Mouse (Mus musculus) inflammation-experienced regulatory T-cells, adult 6 months (primary cell): Measurements from ENCODE around the gene Otud7b. TPM values are rescaled to one million over a fixed set of nuclear protein-coding genes. Genes with fewer than 3 reads are reported as not detected.
"Not testable (repeated sequence)": the region's sequence is repeated elsewhere in the genome, so short reads cannot be mapped to it uniquely, and the experiment has no call there.

ENCODE experiments used
- ATAC-seq: one replicate; pipeline ENCODE4 v1.8.0; 2017
- polyA plus RNA-seq, 3 experiments: library from polyadenylated mRNA; unstranded; fragments of 100-300 nt; shearing (Covaris generic); gene quantifications; one replicate each; pipeline ENCODE4 v1.2.1; 2017

The Otud7b gene
- polyA plus RNA-seq, 3 experiments from 2014 or later, result 7.4 to 13.1 (median 9.9) TPM

GRCm38 (mm10) chr3:96152611-96153010 lies 48.3 kb downstream of the Otud7b start:
- no peak for ATAC-seq

DNA sequence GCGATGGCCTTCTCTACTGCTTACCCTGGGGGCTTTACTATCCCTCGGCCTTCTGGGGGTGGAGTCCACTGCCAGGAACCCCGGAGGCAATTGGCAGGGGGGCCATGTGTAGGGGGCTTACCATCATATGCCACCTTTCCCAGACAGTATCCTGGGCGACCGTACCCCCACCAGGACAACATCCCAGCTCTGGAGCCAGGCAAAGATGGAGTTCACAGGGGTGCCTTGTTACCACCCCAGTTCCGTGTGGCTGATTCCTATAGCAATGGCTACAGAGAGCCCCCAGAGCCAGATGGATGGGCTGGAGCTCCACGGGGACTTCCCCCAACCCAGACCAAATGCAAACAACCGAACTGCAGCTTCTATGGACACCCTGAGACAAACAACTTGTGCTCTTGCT lies 51.2 kb downstream of the Otud7b start:
- no peak for ATAC-seq

- ATAC-seq, result no peak
These were observed 55.5 kb downstream of the Otud7b start for GRCm38 (mm10) chr3:96159820-96160219.

GRCm38 (mm10) chr3:96160222-96160802 lies 56.0 kb downstream of the Otud7b start:
- peak; percentile 19 for ATAC-seq

DNA sequence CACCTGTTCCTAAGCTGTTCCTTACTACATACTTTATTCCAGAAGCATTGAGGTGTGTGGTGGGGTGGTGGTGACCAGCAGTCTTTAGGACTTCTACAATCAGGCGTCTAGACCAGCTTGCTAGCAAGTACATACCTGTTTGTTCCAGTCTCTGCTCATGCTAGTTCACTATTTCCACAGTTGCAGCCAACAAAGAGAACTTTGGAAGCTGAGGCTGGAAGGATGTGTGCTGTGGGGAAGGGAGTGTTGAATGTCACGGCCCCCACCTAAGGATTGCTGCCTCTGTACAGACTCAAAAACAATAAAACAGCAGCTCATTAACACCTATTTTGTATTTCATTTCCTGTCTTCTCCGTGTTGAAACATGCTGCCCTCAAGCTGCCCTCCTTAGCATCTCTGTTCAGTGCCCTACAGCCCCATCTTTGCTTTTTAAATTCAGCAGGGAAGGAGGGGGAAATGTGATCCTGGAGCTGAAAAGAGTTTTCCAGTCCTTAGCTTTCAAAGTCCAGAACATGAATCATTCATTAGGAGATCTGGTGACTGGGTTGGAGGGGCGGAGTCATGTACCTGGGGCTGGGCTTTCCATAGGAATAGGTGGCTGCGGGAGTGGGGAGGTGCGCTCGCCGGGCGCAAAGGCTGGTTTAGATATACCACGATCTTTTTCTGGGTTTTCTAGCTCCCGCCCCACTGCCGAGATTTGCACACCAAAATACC lies 56.6 kb downstream of the Otud7b start:
- peak; percentile 51 for ATAC-seq

DNA sequence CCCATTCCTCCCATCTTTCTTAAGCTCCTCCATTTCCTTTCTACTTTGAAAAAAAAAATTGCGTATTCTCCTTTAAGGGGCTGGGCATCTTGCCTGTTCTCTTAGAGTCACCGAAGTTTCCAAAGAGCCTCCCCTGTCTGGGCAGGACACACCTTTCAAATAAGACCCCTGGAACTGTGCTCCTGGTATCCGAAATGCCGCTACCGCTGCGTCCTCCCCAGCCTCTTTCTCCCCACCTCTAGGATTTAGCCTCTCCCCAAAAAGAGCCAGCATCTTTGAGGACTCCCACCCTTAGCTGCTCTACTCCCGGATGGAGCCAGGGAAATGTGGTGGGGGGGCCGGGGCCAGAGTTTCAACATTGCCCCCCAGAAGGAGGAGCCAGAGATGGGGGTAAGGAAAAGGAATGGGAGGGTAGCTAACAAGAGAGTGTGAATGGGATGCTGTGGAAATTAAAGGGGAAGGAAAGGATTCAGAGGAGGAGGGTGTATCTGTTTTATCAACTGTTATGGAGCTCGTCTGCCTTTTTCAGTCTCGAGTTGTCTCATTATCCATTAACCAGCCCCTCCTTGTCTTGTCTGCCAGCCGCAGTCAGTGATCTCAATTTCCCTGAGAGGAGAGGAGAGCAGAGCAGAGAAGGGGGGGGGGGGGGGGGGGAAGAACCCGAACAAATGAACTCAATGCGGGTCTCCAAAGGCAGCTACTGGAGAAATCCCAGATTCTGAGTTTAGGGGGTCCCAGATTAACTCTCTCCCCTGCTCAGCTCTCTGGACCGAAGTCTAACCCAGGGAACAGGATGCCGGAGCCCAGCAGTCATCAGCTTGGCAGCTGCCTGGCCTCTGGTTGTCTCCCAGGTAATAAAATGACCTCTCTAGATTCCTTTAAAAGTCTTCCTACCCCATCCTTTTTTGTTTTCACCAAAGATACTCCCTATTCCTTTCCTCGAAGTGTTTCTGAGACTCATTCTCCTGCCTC lies 57.8 kb downstream of the Otud7b start, which contains the start of gene Mtmr11:
TSS of gene Mtmr11 (plus strand) at position 136 of the 972 bp plus-strand sequence.
- peak; percentile 36 for ATAC-seq

- ATAC-seq, result no peak
These were observed 58.7 kb downstream of the Otud7b start for GRCm38 (mm10) chr3:96163040-96163439.

DNA sequence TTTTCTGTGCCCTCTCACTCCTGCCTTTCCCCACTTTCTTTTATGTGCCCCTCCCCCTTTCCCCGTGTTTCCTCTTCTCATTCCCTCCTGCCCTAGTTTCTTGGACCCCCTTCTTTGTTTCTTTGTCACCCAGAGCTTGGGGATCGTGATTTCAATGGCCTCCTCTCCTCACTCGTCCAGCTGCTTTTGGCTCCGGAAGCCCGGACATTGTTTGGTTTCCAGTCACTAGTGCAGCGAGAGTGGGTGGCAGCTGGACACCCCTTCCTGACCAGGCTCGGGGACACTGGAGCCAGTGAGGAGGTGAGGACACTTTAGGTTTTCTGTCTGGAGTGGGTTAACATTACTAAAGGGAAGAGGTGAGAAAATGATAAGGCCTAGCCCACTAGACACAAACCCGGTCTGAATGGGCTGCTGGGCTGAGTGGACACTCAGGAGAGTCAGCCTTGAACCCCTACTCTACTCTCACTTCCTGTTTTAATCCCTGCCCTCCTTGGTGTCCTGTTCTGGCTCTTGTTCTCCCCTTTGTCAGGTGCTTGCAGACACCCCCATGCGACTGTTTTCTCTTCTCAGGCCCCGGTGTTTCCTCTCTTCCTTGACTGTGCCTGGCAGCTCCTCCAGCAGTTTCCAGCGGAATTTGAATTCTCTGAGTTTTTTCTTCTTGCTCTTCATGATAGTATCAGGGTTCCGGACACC lies 64.3 kb downstream of the Otud7b start:
- no peak for ATAC-seq

DNA sequence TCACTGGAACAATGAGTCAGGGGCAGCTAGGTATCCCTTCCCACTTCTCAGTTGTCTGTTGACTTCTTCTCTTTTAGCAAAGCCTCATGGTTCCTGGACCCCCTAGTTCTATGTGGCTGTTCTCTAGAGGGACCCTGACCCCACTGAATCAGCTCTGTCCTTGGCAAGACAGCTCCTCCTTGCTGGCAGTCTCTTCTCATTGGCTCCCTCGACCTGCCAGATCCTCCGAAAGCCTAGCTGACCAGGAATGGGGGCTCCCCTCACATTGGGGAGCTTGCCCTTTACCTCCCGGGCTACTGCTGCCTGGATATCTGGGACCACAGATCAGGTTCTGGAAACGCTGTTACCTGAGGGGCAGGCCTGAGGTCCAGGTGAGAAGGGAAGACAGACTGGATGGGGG lies 65.9 kb downstream of the Otud7b start:
- ATAC-seq, result no peak

GRCm38 (mm10) chr3:96170976-96171545 lies 66.7 kb downstream of the Otud7b start:
- ATAC-seq, result no peak

DNA sequence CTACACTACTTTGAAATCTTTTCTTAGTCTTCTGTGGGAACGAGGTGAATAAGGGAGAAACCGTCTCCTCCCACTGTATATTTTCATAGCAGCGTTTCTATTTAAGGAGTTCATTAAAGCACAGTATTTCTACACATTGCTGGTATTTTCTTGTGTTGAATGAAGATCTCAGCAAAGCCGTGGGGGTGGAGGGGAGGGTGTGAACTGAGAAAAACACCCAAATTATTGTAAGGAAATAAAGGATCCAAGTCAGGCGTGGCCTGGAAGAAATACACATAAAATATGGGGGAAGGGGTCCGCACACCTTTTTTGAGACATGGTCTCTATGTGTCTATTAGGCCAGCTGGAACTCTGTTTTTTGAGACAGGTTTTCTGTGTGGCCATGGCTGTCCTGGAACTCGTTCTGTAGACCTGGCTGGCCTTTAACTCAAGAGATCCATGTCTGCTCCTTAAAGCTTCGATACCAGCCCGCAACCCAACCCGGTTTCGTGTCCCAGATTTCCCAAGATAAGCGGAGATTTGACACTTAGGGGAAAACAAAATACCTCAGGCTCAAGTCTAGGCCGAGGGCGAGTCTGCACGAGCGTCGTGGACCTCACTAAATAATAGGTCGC lies 67.4 kb downstream of the Otud7b start:
- no peak for ATAC-seq

- peak; percentile 93 for ATAC-seq
These were observed 68.2 kb downstream of the Otud7b start, which contains the start of gene Sf3b4 for GRCm38 (mm10) chr3:96172197-96173178. TSS of gene Sf3b4 (plus strand) at chr3:96172332.

GRCm38 (mm10) chr3:96173185-96173584 lies 68.9 kb downstream of the Otud7b start:
- ATAC-seq, result no peak

- not testable (repeated sequence) for ATAC-seq
These were observed 69.7 kb downstream of the Otud7b start for GRCm38 (mm10) chr3:96174042-96174441.

DNA sequence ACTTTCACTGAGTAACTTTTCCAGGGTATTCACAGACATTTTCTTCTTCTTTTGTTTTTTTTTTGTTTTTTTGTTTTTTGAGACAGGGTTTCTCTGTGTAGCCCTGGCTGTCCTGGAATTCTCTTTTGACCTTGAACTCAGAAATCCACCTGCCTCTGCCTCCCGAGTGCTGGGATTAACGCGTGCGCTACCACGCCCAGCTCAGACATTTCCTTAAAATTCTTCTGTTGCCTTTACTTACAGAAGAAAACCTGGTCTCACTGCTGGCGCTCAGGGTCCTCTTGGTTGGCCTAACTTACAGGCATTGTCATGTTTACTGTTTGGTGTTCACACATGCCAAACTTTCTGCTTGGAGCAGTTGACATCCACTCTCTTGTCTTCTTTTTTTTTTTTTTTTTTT lies 70.9 kb downstream of the Otud7b start:
- ATAC-seq, result no peak

GRCm38 (mm10) chr3:96178427-96178826 lies 74.1 kb downstream of the Otud7b start:
- ATAC-seq, result no peak

GRCm38 (mm10) chr3:96178902-96179301 lies 74.6 kb downstream of the Otud7b start:
- ATAC-seq, result no peak

- ATAC-seq, result no peak
These were observed 75.2 kb downstream of the Otud7b start for GRCm38 (mm10) chr3:96179531-96179930.

DNA sequence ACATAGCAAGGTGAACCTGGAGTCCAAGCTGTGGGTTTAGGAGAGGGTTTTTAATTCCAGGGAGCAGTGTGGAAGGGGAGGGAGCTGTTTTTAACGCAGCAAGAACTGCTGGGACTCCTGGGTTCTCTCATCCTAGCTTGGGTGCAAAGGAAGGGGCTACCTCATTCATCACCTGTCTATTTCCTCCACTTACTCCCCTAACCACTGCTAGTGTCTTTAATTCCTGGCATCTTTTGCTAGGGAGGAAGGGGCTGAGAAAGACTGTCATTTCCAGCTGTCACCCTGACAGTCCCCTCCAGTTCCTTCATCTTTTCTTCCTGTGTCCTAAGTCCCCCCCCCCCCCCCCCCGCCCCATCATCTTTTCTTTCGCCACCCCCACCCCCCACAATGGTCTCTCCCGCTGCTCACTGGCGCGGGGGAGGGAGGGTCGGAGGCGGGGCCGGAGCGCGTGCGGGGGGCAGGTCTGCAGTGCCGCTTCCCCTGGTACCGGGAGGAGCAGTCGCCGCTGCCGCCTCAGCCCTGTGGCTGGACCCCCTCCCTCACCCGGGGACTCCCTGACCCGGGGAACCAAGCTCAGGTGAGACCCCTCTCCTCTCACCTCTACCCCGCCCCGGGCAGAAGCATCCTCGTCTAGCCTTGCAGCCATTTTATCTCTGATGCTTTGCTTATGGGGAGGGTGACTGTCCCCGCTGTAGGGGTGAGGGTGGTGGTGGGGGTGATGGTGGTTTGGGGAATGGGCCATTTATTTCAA lies 76.6 kb downstream of the Otud7b start, which contains the start of gene Sv2a:
TSS of gene Sv2a (plus strand) at position 425 of the 751 bp plus-strand sequence.
- ATAC-seq, result peak; percentile 70
